Mouse (Mus musculus): ENCODE results near the gene Mcam.

DNA sequence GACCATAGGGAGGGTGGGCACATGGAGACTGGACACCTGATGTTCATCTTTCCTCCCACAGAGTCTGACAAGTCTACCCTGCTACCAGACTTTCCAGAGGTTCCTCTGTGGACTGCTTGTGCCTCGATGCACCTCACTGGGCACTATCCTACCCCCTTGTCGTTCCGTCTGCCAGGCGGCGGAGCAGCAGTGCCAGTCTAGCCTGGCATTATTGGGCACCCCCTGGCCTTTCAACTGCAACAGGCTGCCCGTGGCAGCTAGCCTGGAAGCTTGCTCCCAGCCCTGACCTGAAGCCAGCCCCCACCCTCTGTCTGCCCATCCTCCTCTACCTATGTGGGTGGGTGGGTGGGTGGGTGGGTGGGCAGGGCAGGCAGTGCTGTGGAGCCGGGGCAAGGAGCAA, 28.1 kb upstream of the Mcam start:
- TF ChIP-seq CTCF (IDR thresholded peaks at IDR 0.05; ENCODE audit: low read depth, low read length) (no peak), POLR2A (IDR thresholded peaks at IDR 0.05; ENCODE audit: borderline replicate concordance, low read depth, low read length) (no peak)
